Mouse (Mus musculus): ENCODE measurements around the gene Nup210.

- TF ChIP-seq CHD1 (IDR thresholded peaks at IDR 0.05; ENCODE audit: low read depth, low read length), result no peak
- TF ChIP-seq ETS1 (IDR thresholded peaks at IDR 0.05; ENCODE audit: low read depth, low read length), result no peak
- TF ChIP-seq POLR2A (IDR thresholded peaks at IDR 0.05; ENCODE audit: control insufficient read depth in 1 of 2, insufficient read depth in 1 of 2, low read depth in 1 of 2, low read length in 2 of 2, poor library complexity in 1 of 2), result no peak
- no peak for TF ChIP-seq E2F4 (IDR thresholded peaks at IDR 0.05; ENCODE audit: borderline replicate concordance, low read depth, low read length)
- no peak for TF ChIP-seq MAFK (IDR thresholded peaks at IDR 0.05; ENCODE audit: borderline replicate concordance, low read depth, low read length)
- TF ChIP-seq POLR2AphosphoS5 (IDR thresholded peaks at IDR 0.05; ENCODE audit: borderline replicate concordance, low read depth, low read length), result no peak
- TF ChIP-seq CTCF (IDR thresholded peaks at IDR 0.05 in 2 of 3, conservative IDR thresholded peaks at IDR 0.05 in 1 of 3; ENCODE audit: control insufficient read depth in 1 of 3, insufficient read depth in 1 of 3, low read depth in 2 of 3, low read length in 3 of 3, poor library complexity in 1 of 3, severe bottlenecking in 1 of 3), result no peak
- no peak for TF ChIP-seq USF1 (IDR thresholded peaks at IDR 0.05; ENCODE audit: low read depth, low read length)
- TF ChIP-seq ZC3H11A (IDR thresholded peaks at IDR 0.05; ENCODE audit: low read depth, low read length), result no peak
Observed at GRCm38 (mm10) chr6:91145572-91145971, 28.9 kb upstream of the Nup210 start.
